Mouse (Mus musculus): ENCODE measurements at regions not wholly inside any gene's neighbourhood (a gene's known extent, or its start where the extent isn't known, plus 50 kb on each side); places are given as distances from the start of the nearest gene placed in this dataset.
"Not testable (repeated sequence)": the region's sequence is repeated elsewhere in the genome, so short reads cannot be mapped to it uniquely, and the experiment has no call there.

- H3K27ac ChIP-seq (ENCODE audit: low read length): not testable (repeated sequence)
- WGBS: 79% methylated on average over 3 of the region's 3 CpGs
These were observed 77.9 kb downstream of the Tcp10c start for GRCm38 (mm10) chr17:13432256-13432655.

GRCm38 (mm10) chr17:13434146-13434545, 79.8 kb downstream of the Tcp10c start:
- ATAC-seq (ENCODE audit: insufficient read depth, low FRiP score): peak; percentile 44; the same call in 1 of the 2 replicates
- H3K27me3 ChIP-seq (ENCODE audit: control insufficient read depth, insufficient read depth, low read length); H3K9me3 ChIP-seq (replicated peaks; ENCODE audit: control insufficient read depth, low read length); H3K27ac ChIP-seq (ENCODE audit: low read length); H3K36me3 ChIP-seq (ENCODE audit: control insufficient read depth, insufficient read depth, low read length); H3K4me3 ChIP-seq (replicated peaks; ENCODE audit: low read length); H3K4me2 ChIP-seq (ENCODE audit: low read depth, low read length); H3K4me1 ChIP-seq (ENCODE audit: control insufficient read depth, insufficient read depth, low read length); H3K9ac ChIP-seq (ENCODE audit: low read length): not testable (repeated sequence)
- whole genome bisulfite sequencing: 87% methylated on average over 7 of the region's 7 CpGs

More at GRCm38 (mm10) chr17:13432256-13432655, 77.9 kb downstream of the Tcp10c start:
- ATAC-seq (ENCODE audit: insufficient read depth, low FRiP score); H3K4me3 ChIP-seq (replicated peaks; ENCODE audit: low read length); H3K9ac ChIP-seq (ENCODE audit: low read length); H3K27me3 ChIP-seq (ENCODE audit: control insufficient read depth, insufficient read depth, low read length); H3K4me2 ChIP-seq (ENCODE audit: low read depth, low read length); H3K36me3 ChIP-seq (ENCODE audit: control insufficient read depth, insufficient read depth, low read length); H3K4me1 ChIP-seq (ENCODE audit: control insufficient read depth, insufficient read depth, low read length); H3K9me3 ChIP-seq (replicated peaks; ENCODE audit: control insufficient read depth, low read length): not testable (repeated sequence)

- not testable (repeated sequence) for H3K27ac ChIP-seq (ENCODE audit: low read length); H3K36me3 ChIP-seq (ENCODE audit: control insufficient read depth, insufficient read depth, low read length); ATAC-seq (ENCODE audit: insufficient read depth, low FRiP score); H3K4me3 ChIP-seq (replicated peaks; ENCODE audit: low read length); H3K4me1 ChIP-seq (ENCODE audit: control insufficient read depth, insufficient read depth, low read length); H3K9me3 ChIP-seq (replicated peaks; ENCODE audit: control insufficient read depth, low read length); H3K4me2 ChIP-seq (ENCODE audit: low read depth, low read length); H3K9ac ChIP-seq (ENCODE audit: low read length); H3K27me3 ChIP-seq (ENCODE audit: control insufficient read depth, insufficient read depth, low read length)
- WGBS: 70% methylated on average over 1 of the region's 3 CpGs
These were observed 84.4 kb downstream of the Tcp10c start for GRCm38 (mm10) chr17:13438790-13439189.

GRCm38 (mm10) chr17:13440708-13441530, 86.5 kb downstream of the Tcp10c start:
- not testable (repeated sequence) for H3K4me1 ChIP-seq (ENCODE audit: control insufficient read depth, insufficient read depth, low read length); H3K4me2 ChIP-seq (ENCODE audit: low read depth, low read length); H3K36me3 ChIP-seq (ENCODE audit: control insufficient read depth, insufficient read depth, low read length); H3K27me3 ChIP-seq (ENCODE audit: control insufficient read depth, insufficient read depth, low read length); H3K4me3 ChIP-seq (replicated peaks; ENCODE audit: low read length); H3K27ac ChIP-seq (ENCODE audit: low read length); H3K9me3 ChIP-seq (replicated peaks; ENCODE audit: control insufficient read depth, low read length); H3K9ac ChIP-seq (ENCODE audit: low read length)
- peak; percentile 45; the same call in 1 of the 2 replicates for ATAC-seq (ENCODE audit: insufficient read depth, low FRiP score)
- 77% methylated on average over 9 of the region's 9 CpGs for WGBS

GRCm38 (mm10) chr17:13442229-13442628, 87.9 kb downstream of the Tcp10c start:
- H3K9ac ChIP-seq (ENCODE audit: low read length); ATAC-seq (ENCODE audit: insufficient read depth, low FRiP score); H3K27me3 ChIP-seq (ENCODE audit: control insufficient read depth, insufficient read depth, low read length); H3K27ac ChIP-seq (ENCODE audit: low read length); H3K36me3 ChIP-seq (ENCODE audit: control insufficient read depth, insufficient read depth, low read length); H3K4me2 ChIP-seq (ENCODE audit: low read depth, low read length); H3K9me3 ChIP-seq (replicated peaks; ENCODE audit: control insufficient read depth, low read length); H3K4me1 ChIP-seq (ENCODE audit: control insufficient read depth, insufficient read depth, low read length); H3K4me3 ChIP-seq (replicated peaks; ENCODE audit: low read length): not testable (repeated sequence)
- 88% methylated on average over 5 of the region's 6 CpGs for WGBS

DNA sequence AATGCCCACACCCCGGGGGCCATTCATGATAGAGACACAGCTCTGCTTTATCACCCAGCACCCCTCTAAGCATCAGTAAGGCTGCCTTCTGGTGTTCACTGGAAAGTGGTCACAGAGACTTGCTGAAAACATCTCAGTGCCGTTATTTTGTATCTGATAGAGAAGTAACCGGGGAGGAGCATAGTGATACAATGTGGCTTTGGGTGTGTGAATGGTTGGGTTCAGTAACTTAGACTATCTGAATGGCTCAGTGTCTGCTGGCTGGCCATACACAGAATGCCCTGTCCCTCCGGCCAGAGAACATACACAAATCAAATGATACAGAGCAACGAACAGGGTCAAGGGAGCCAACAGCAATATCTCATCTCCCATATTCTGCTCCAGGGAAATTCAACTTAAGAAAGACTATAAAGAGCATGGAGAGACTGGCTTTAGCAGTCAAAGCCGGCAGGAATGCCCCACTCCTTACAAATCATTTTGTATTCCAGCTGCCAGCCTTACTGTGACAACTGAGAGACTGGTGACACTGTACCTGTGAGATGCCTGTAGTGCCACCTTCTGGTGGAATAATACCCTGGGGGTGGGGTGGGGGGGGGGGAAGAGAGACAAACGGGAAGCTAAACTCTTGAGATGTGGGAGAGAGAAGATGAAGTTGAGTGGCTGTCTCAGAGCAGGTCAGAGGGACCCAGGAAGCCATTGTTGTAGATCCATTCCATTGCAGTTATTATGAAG, 102.7 kb downstream of the Tcp10c start:
- not testable (repeated sequence) for H3K36me3 ChIP-seq (ENCODE audit: control insufficient read depth, insufficient read depth, low read length); H3K27me3 ChIP-seq (ENCODE audit: control insufficient read depth, insufficient read depth, low read length); H3K9me3 ChIP-seq (replicated peaks; ENCODE audit: control insufficient read depth, low read length); H3K4me3 ChIP-seq (replicated peaks; ENCODE audit: low read length); H3K27ac ChIP-seq (ENCODE audit: low read length); H3K4me2 ChIP-seq (ENCODE audit: low read depth, low read length); ATAC-seq (ENCODE audit: insufficient read depth, low FRiP score); H3K4me1 ChIP-seq (ENCODE audit: control insufficient read depth, insufficient read depth, low read length); H3K9ac ChIP-seq (ENCODE audit: low read length)
- WGBS: 77% methylated on average over 6 of the region's 7 CpGs

DNA sequence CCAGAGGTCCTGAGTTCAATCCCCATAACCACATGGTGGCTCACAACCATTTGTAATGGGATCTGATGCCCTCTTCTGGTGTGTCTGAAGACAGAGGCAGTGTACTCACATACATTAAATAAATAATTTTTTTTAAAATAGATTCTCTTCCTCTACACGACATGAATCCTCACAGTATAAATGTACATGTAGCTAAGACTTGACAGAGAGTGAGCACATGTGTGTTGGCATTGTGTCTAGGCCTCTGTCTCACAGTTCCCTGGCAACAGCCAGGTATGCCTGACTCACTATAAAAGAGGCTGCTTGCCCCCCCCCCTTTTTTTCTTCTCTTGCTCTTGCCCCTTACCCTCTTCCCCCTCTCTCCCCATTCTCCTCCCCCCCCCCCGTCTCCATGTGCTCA, 103.6 kb downstream of the Tcp10c start:
- WGBS: 73% methylated on average over 2 of the region's 2 CpGs
- not testable (repeated sequence) for H3K36me3 ChIP-seq (ENCODE audit: control insufficient read depth, insufficient read depth, low read length); H3K27me3 ChIP-seq (ENCODE audit: control insufficient read depth, insufficient read depth, low read length); H3K27ac ChIP-seq (ENCODE audit: low read length); H3K9ac ChIP-seq (ENCODE audit: low read length); H3K4me1 ChIP-seq (ENCODE audit: control insufficient read depth, insufficient read depth, low read length); H3K9me3 ChIP-seq (replicated peaks; ENCODE audit: control insufficient read depth, low read length); ATAC-seq (ENCODE audit: insufficient read depth, low FRiP score); H3K4me3 ChIP-seq (replicated peaks; ENCODE audit: low read length); H3K4me2 ChIP-seq (ENCODE audit: low read depth, low read length)

GRCm38 (mm10) chr17:13458814-13459213, 104.4 kb downstream of the Tcp10c start:
- not testable (repeated sequence) for H3K27ac ChIP-seq (ENCODE audit: low read length); H3K36me3 ChIP-seq (ENCODE audit: control insufficient read depth, insufficient read depth, low read length); ATAC-seq (ENCODE audit: insufficient read depth, low FRiP score); H3K4me3 ChIP-seq (replicated peaks; ENCODE audit: low read length); H3K27me3 ChIP-seq (ENCODE audit: control insufficient read depth, insufficient read depth, low read length); H3K4me1 ChIP-seq (ENCODE audit: control insufficient read depth, insufficient read depth, low read length); H3K9me3 ChIP-seq (replicated peaks; ENCODE audit: control insufficient read depth, low read length); H3K4me2 ChIP-seq (ENCODE audit: low read depth, low read length); H3K9ac ChIP-seq (ENCODE audit: low read length)
- no CpG with 5 or more reads among the region's 2 CpGs for WGBS

GRCm38 (mm10) chr17:13462663-13463062, 108.3 kb downstream of the Tcp10c start:
- H3K36me3 ChIP-seq (ENCODE audit: control insufficient read depth, insufficient read depth, low read length); H3K27me3 ChIP-seq (ENCODE audit: control insufficient read depth, insufficient read depth, low read length); H3K9me3 ChIP-seq (replicated peaks; ENCODE audit: control insufficient read depth, low read length); H3K4me2 ChIP-seq (ENCODE audit: low read depth, low read length); H3K27ac ChIP-seq (ENCODE audit: low read length); H3K4me3 ChIP-seq (replicated peaks; ENCODE audit: low read length); H3K4me1 ChIP-seq (ENCODE audit: control insufficient read depth, insufficient read depth, low read length); H3K9ac ChIP-seq (ENCODE audit: low read length): not testable (repeated sequence)
- WGBS: 87% methylated on average over 2 of the region's 9 CpGs
- 0 out of 2 replicates have a peak, but pooled peaks have one; percentile 27 for ATAC-seq (ENCODE audit: insufficient read depth, low FRiP score)

All from stomach, embryonic 16.5 days (tissue).